Mouse (Mus musculus) lung, adult 2 months (tissue): ENCODE data around the gene Adssl1.

Experiments
- CTCF ChIP-seq: fragments of 200-500 bp; IDR thresholded peaks from 2 replicates; pipeline ENCODE4 v1.5.1; 2011; ENCODE audit warnings: mild to moderate bottlenecking, low read length, control low read depth; ENCODE audit not compliant: insufficient read depth
- POLR2A ChIP-seq: fragments of 200-500 bp; IDR thresholded peaks from 2 replicates; pipeline ENCODE4 v1.6.1; 2011; ENCODE audit warnings: low read depth, mild to moderate bottlenecking, control low read depth, low read length, borderline replicate concordance; ENCODE audit errors: extremely low read depth

GRCm38 (mm10) chr12:112571064-112571463 lies 48.8 kb upstream of the Adssl1 start:
- TF ChIP-seq CTCF (0 out of 2 replicates have a peak, but pooled peaks have one; percentile 6), POLR2A (no peak)
